Mouse (Mus musculus): ENCODE results near the gene Cdc42bpb.

DNA sequence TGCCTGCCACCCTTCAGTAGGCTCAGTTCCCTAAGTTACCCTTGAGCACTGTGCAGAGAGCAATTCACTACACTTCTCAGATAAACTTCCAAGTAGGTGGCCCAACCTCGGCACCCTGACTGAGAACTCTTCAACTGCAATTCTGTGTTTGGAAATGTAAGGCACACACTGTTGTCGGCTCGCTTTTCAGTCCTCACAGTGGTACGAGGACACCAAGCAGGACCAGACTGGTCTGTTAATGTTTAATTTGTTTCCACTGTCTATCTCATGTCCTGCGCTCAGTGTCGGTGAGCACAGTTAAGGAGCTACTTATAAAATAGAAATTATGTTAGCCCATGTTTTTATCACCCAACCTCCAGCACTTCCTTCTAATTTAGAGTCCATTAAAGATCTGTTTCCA is 4.1 kb downstream of the Cdc42bpb start:
- no peak for TF ChIP-seq CTCF (IDR thresholded peaks at IDR 0.05; ENCODE audit: low read depth)
- no peak for TF ChIP-seq EP300 (IDR thresholded peaks at IDR 0.05; ENCODE audit: low read depth)

Data from liver, postnatal 0 days (tissue).